Mouse (Mus musculus) cortical plate, adult 2 months (tissue): Measurements from ENCODE around the gene Lmntd1.

Experiments
- CTCF ChIP-seq: fragments of 200-500 bp; IDR thresholded peaks from 2 replicates; pipeline ENCODE4 v1.5.1; 2011; ENCODE audit warnings: mild to moderate bottlenecking, control low read depth, low read length; ENCODE audit not compliant: insufficient read depth; ENCODE audit errors: extremely low read depth
- POLR2A ChIP-seq: fragments of 200-500 bp; IDR thresholded peaks from 2 replicates; pipeline ENCODE4 v1.6.1; 2011; ENCODE audit warnings: mild to moderate bottlenecking, low read length, control low read depth; ENCODE audit not compliant: insufficient read depth; ENCODE audit errors: extremely low read depth

GRCm38 (mm10) chr6:145515859-145516581 lies 98.1 kb downstream of the Lmntd1 start:
- TF ChIP-seq CTCF: no peak
- TF ChIP-seq POLR2A: no peak
